Mouse (Mus musculus) lung, adult 2 months (tissue): ENCODE data around the gene Ccl25. TPM values are rescaled to one million over a fixed set of nuclear protein-coding genes. Genes with fewer than 3 reads are reported as not detected.

Experiments used
- DNase-seq: peaks from one replicate; pipeline ENCODE4 v3.0.0; 2022
- H3K4me1 ChIP-seq: fragments of 200-500 bp; 2 replicates; pipeline ENCODE4 v1.6.1; 2011; ENCODE audit warnings: low read length; ENCODE audit not compliant: control insufficient read depth, insufficient read depth
- H3K4me3 ChIP-seq: fragments of 200-500 bp; replicated peaks from 2 replicates; pipeline ENCODE3; 2011; ENCODE audit warnings: low read depth, mild to moderate bottlenecking, control low read depth, low read length; ENCODE audit errors: extremely low read depth
- CTCF ChIP-seq: fragments of 200-500 bp; IDR thresholded peaks from 2 replicates; pipeline ENCODE4 v1.5.1; 2011; ENCODE audit warnings: mild to moderate bottlenecking, low read length, control low read depth; ENCODE audit not compliant: insufficient read depth
- POLR2A ChIP-seq: fragments of 200-500 bp; IDR thresholded peaks from 2 replicates; pipeline ENCODE4 v1.6.1; 2011; ENCODE audit warnings: low read depth, mild to moderate bottlenecking, control low read depth, low read length, borderline replicate concordance; ENCODE audit errors: extremely low read depth
- WGBS: fragments of 180-500 bp; shearing (Covaris S2); methylation state at CpG from one replicate; pipeline ENCODE4 v1.1.7; 2018; 5-methylcytosine and 5-hydroxymethylcytosine counted together
- polyA plus RNA-seq: library from polyadenylated mRNA; depleted of rRNA; stranded (reverse); fragments of >200 nt; gene quantifications from 2 replicates; pipeline ENCODE4 v1.2.3, GENCODE M21; 2012

Ccl25 gene
- polyA plus RNA-seq, 1 experiment = 3.6 TPM

DNA sequence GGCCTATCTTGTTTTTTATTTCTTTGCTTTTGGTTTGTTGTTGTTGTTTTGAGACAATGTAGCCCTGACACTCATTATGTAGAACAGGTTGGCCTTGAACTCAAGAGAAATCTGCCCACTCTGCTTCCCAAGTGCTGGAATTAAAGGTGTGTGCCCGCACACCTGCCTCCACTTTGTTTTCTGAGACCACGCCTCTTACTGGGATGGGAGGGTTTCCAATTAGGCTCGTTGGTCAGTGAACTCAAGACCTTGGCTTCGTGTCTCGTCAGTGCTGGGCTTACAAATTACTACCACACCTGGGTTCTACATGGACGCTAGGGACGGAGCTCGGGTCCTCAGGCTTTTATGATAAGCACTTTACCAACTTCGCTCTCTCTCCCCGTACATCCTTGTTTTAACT is 30.4 kb downstream of the Ccl25 start:
- TF ChIP-seq CTCF (no peak), POLR2A (no peak)
- DNase-seq = no peak
- Histone ChIP-seq H3K4me1 (no peaks in the 10 kb centered on the region), H3K4me3 (no peak overlapping the region)
- WGBS = 88% methylated on average over 10 of the region's 10 CpGs

DNA sequence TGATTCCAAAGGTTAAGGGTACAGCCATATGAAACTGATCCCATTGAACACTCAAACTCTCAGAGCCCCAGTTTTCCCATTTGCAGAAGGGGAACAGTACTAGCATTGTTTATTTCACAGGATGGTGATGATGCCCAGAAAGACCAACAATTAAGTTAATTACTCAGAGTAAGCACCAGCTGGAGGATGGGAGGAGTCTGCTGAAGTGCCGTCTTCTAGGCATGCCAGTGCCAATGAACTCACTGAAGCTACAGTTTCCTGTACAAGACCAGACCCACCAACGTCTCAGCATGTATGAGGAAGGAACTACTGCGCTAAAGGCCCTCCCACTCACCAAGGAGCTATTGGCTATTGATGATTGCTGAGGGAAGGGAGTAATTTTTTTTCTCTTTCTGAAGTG is 34.4 kb downstream of the Ccl25 start:
- 54% methylated on average over 3 of the region's 3 CpGs for WGBS
- no peak for TF ChIP-seq CTCF
- no peak for TF ChIP-seq POLR2A
- DNase-seq = no peak
- Histone ChIP-seq H3K4me1 (no peaks in the 10 kb centered on the region), H3K4me3 (no peak overlapping the region)

DNA sequence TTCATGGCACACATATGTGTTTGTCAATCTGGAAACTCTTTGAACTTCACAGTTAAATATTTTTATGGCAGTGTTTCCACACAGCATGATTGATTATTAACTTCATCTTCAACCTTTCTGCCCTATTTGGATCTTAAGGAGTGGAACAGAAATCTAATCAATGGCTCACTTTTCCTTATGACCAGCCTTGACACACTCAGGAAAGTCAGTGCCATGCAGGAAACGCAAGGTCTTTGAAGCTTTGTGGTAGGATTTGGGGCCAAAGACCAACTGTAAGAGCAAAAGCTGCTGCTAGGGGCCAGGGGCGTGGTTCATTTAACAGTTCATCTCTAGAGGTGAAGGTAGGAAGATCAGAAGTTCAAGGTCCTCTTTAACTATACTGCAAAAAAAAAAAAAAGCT is 35.9 kb downstream of the Ccl25 start:
- 83% methylated on average over 2 of the region's 2 CpGs for WGBS
- no peak for TF ChIP-seq CTCF
- TF ChIP-seq POLR2A = no peak
- Histone ChIP-seq H3K4me3 (no peak overlapping the region), H3K4me1 (no peaks in the 10 kb centered on the region)
- no peak for DNase-seq

DNA sequence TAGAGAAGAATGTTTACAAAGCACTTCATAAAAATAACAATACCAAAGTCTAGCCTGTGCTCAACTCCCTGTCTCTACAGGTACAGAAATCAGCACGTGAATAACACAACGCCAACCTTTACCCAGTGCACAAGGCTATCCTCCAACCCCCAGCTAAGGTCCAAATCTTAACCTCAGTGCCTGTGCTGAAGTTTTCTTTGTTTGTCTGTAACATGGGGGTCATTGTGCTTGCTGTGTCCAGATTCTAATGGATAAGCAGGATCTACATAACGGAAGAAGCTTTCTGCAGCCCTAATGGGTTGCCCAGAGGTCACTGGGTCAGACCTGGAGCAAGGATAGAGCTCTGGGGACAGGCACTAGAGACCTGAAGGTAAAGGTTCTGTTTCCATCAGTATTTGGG is 41.2 kb downstream of the Ccl25 start:
- no peak overlapping the region for H3K4me3 ChIP-seq
- no peak for DNase-seq
- H3K4me1 ChIP-seq = no peaks in the 10 kb centered on the region
- TF ChIP-seq CTCF = no peak
- no peak for TF ChIP-seq POLR2A
- WGBS = 89% methylated on average over 3 of the region's 3 CpGs

DNA sequence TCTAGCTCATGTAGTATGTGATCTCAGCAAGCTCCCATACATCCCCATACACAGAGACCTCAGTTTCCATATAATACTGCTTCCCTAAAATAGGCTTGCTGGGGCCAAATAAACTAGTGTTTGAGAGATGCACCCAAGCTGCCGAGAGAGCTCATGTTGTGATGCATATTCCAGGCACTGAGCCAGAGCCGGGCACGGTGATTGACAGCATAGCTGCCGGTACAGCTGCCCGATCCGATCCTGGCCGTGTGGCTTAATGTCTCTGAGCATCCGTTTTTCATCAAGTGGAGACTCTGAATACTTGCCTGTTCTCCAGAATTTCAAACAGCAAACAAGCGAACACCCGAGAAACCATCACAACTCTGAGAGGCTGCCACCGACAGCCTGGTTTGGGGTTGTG is 42.8 kb downstream of the Ccl25 start:
- no peak overlapping the region for H3K4me3 ChIP-seq
- 76% methylated on average over 11 of the region's 11 CpGs for WGBS
- H3K4me1 ChIP-seq = no peaks in the 10 kb centered on the region
- DNase-seq = no peak
- no peak for TF ChIP-seq CTCF
- no peak for TF ChIP-seq POLR2A

DNA sequence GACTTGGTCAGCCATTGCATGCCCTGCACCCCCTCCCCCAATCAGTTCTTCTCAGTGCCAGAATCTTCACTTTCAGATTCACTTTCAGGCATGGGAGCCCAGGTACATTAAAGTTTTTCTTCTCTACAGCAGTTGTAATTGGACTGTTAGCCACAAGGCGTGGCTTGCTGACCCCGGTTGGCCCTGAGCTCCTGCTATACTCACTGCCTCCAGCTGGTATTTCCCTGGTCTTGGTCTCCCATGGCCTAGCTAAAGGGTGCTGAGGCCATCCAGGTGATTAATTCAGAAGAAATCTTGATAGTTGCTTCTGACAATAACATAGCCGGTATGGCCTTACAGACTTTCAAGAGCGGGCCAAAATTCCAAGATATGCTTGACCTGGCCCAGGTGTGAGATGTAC is 43.5 kb downstream of the Ccl25 start:
- no peaks in the 10 kb centered on the region for H3K4me1 ChIP-seq
- WGBS = 83% methylated on average over 4 of the region's 4 CpGs
- H3K4me3 ChIP-seq = no peak overlapping the region
- no peak for TF ChIP-seq CTCF
- no peak for TF ChIP-seq POLR2A
- DNase-seq = no peak

DNA sequence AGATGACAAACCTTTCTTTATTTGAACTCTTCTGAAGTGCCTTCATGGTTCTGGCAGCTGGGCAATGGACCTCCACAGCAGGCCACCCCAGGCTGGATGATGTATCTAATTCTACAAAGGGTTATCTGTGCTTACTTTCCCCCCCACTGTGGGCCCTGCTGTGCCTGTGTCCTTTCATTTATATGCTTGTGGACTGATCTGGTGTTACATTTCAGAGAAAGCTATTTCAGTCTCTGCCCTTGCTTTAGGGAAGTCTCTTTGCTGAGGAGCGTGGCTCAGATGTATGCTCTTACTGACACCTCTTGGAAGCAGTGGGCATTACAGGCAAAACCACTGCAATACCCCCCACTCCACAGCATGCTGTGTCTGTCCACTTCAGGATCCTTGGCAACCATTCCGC is 45.1 kb downstream of the Ccl25 start:
- no peak for TF ChIP-seq POLR2A
- peak; percentile 57 for TF ChIP-seq CTCF
- peak; percentile 21 for DNase-seq
- Histone ChIP-seq H3K4me1 (no peaks in the 10 kb centered on the region), H3K4me3 (no peak overlapping the region)
- WGBS = 40% methylated on average over 2 of the region's 2 CpGs

DNA sequence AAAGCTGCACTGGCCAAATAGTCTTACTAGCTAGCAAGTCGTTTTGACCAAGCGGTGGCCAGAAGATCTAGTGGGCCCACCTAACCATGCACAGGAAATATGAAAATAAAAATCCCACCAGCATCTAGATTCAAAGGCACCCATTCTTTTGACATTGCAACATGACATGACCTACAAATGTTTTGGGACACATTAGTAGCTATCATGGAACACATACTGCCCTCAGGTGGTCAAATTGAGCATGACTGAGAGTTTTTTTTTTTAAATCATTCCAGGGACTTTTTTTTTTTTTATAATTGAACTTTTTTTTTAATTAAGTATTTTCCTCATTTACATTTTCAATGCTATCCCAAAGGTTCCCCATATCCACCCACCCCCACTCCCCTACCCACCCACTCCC is 47.6 kb downstream of the Ccl25 start:
- 75% methylated on average over 2 of the region's 2 CpGs for WGBS
- no peak overlapping the region for H3K4me3 ChIP-seq
- H3K4me1 ChIP-seq = no peaks in the 10 kb centered on the region
- DNase-seq = no peak
- TF ChIP-seq CTCF (no peak), POLR2A (no peak)

DNA sequence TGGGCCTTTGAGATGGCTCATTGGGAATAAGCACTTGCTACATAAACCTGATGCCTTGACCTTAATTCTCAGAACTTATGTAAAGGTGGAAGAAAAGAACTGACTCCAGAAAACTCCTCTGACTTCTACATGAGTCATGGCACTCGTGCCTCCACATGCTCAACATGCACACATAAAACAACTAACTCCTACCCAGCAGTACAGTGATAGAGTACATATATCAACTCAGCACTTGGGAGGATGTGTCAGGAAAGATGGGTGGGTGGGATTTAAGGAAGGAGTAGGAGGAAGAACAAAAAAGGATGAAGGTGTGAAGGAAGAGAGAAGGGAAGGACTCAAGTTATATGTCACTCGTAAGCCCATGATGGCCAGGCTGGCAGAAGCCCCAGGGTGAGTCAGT is 76.4 kb downstream of the Ccl25 start:
- Histone ChIP-seq H3K4me3 (no peak overlapping the region), H3K4me1 (no peaks in the 10 kb centered on the region)
- TF ChIP-seq POLR2A (no peak), CTCF (no peak)
- DNase-seq = no peak
- WGBS = 76% methylated on average over 2 of the region's 2 CpGs

DNA sequence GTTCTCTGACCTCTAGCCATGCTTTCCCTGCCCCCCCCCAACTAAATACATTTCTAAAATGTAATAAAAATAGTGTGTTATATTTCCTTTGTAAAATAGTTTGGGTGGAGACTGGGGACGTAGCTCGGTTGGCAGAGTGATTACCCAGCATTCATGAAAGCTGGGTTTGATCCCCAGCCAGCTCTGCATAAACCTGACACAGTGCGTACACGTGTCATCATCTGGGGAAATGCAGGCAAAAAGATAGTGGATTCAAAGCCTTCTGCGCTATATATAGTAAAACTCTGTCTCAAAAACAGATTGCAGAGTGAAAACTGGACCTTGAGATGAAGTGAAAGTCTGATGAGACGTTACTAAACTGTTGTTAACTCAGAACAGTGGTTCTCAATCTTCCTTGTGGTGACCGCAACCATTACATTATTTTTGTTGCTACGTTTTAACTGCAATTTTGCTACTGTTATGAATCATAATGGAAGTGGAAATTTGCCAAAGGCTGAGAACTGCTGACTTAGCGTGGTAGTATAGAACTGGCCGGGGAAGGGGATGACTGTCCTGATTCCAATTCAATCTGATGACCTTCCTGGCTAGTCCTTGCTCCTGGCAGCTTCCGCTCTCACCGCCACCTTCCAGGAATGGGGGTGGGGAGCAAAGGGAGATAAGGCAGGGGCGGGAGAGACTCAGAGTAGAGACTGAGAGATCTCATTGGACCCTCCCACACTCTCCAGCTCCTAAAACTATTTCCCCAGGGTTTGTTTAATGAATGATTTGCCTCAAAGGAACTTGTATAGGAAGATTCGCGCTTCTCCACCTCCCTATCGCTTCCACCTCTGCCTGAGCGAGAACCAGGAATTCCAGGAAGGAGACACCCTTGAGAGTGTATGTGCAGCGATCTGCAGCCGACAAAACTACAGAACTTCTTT is 79.2 kb downstream of the Ccl25 start:
- TF ChIP-seq CTCF (no peak), POLR2A (no peak)
- peak; percentile 9 for DNase-seq
- H3K4me1 ChIP-seq = no peaks in the 10 kb centered on the region
- peak overlapping the region; percentile 52 for H3K4me3 ChIP-seq
- 26% methylated on average over 19 of the region's 19 CpGs for WGBS
